Mouse (Mus musculus): ENCODE measurements around the gene Ctsc. TPM values are rescaled to one million over a fixed set of nuclear protein-coding genes. Genes with fewer than 3 reads are reported as not detected.
A peak's percentile ranks its signal among the peaks of the same experiment; 100 is the strongest.

The Ctsc gene
- polyA plus RNA-seq, 1 experiment from 2014 or later, result 49.3 TPM

GRCm38 (mm10) chr7:88269913-88270312 lies 8.0 kb upstream of the Ctsc start:
- no peak for TF ChIP-seq CTCF (IDR thresholded peaks at IDR 0.05; ENCODE audit: low read depth)
- Histone ChIP-seq H3K4me1 (replicated peaks; ENCODE audit: control insufficient read depth, insufficient read depth, low read length) (no peaks in the 10 kb centered on the region; the same call in 1 of the 2 replicates), H3K9ac (ENCODE audit: low read depth, low read length) (no peak overlapping the region), H3K4me3 (ENCODE audit: low read depth, low read length) (no peak overlapping the region), H3K27ac (ENCODE audit: low read depth, low read length) (no peak overlapping the region), H3K27me3 (replicated peaks; ENCODE audit: control insufficient read depth, insufficient read depth, low read length) (no peaks in the 10 kb centered on the region), H3K36me3 (ENCODE audit: control insufficient read depth, insufficient read depth) (no peaks in the 10 kb centered on the region), H3K4me2 (replicated peaks; ENCODE audit: low read depth) (no peak overlapping the region), H3K9me3 (ENCODE audit: control insufficient read depth) (no peaks in the 10 kb centered on the region)
- WGBS, result 85% methylated on average over 1 of the region's 1 CpGs
- no peak for ATAC-seq

- Histone ChIP-seq H3K4me3 (ENCODE audit: low read depth, low read length) (no peak overlapping the region), H3K4me2 (replicated peaks; ENCODE audit: low read depth) (no peak overlapping the region), H3K27me3 (replicated peaks; ENCODE audit: control insufficient read depth, insufficient read depth, low read length) (no peaks in the 10 kb centered on the region), H3K4me1 (replicated peaks; ENCODE audit: control insufficient read depth, insufficient read depth, low read length) (no peaks in the 10 kb centered on the region; the same call in 1 of the 2 replicates), H3K27ac (ENCODE audit: low read depth, low read length) (peak overlapping the region; percentile 21; the same call in 1 of the 2 replicates), H3K9me3 (ENCODE audit: control insufficient read depth) (no peaks in the 10 kb centered on the region), H3K9ac (ENCODE audit: low read depth, low read length) (no peak overlapping the region), H3K36me3 (ENCODE audit: control insufficient read depth, insufficient read depth) (no peaks in the 10 kb centered on the region)
- peak; percentile 96 for ATAC-seq
- WGBS, result 11% methylated on average over 2 of the region's 2 CpGs
- no peak for TF ChIP-seq CTCF (IDR thresholded peaks at IDR 0.05; ENCODE audit: low read depth)
Measured at GRCm38 (mm10) chr7:88271531-88271930, 6.4 kb upstream of the Ctsc start.

GRCm38 (mm10) chr7:88276914-88277765 lies 745 bp upstream of the Ctsc start:
- peak overlapping the region; percentile 84 for H3K4me2 ChIP-seq (replicated peaks; ENCODE audit: low read depth)
- 34% methylated on average over 7 of the region's 7 CpGs for WGBS
- no peak for ATAC-seq
- H3K9ac ChIP-seq (ENCODE audit: low read depth, low read length), result no peak overlapping the region
- H3K4me1 ChIP-seq (replicated peaks; ENCODE audit: control insufficient read depth, insufficient read depth, low read length), result peaks cover 5% of the 10 kb centered on the region
- peak overlapping the region; percentile 60; the same call in 1 of the 2 replicates for H3K27ac ChIP-seq (ENCODE audit: low read depth, low read length)
- no peak for TF ChIP-seq CTCF (IDR thresholded peaks at IDR 0.05; ENCODE audit: low read depth)
- H3K9me3 ChIP-seq (ENCODE audit: control insufficient read depth), result no peaks in the 10 kb centered on the region
- H3K27me3 ChIP-seq (replicated peaks; ENCODE audit: control insufficient read depth, insufficient read depth, low read length), result no peaks in the 10 kb centered on the region
- peak overlapping the region; percentile 57 for H3K4me3 ChIP-seq (ENCODE audit: low read depth, low read length)
- H3K36me3 ChIP-seq (ENCODE audit: control insufficient read depth, insufficient read depth), result no peaks in the 10 kb centered on the region

- Histone ChIP-seq H3K27ac (ENCODE audit: low read depth, low read length) (peak overlapping the region; percentile 60; the same call in 1 of the 2 replicates), H3K27me3 (replicated peaks; ENCODE audit: control insufficient read depth, insufficient read depth, low read length) (no peaks in the 10 kb centered on the region), H3K9me3 (ENCODE audit: control insufficient read depth) (no peaks in the 10 kb centered on the region), H3K9ac (ENCODE audit: low read depth, low read length) (no peak overlapping the region), H3K4me2 (replicated peaks; ENCODE audit: low read depth) (peak overlapping the region; percentile 84), H3K4me3 (ENCODE audit: low read depth, low read length) (peak overlapping the region; percentile 57), H3K36me3 (ENCODE audit: control insufficient read depth, insufficient read depth) (0 out of 2 replicates have a peak, but pooled peaks cover 7% of the 10 kb centered on the region), H3K4me1 (replicated peaks; ENCODE audit: control insufficient read depth, insufficient read depth, low read length) (peaks cover 5% of the 10 kb centered on the region)
- no peak for ATAC-seq
- WGBS, result 19% methylated on average over 8 of the region's 8 CpGs
- TF ChIP-seq CTCF (IDR thresholded peaks at IDR 0.05; ENCODE audit: low read depth), result no peak
Measured at GRCm38 (mm10) chr7:88278628-88279196, 827 bp downstream of the Ctsc start.

GRCm38 (mm10) chr7:88285276-88285675 lies 7.4 kb downstream of the Ctsc start:
- ATAC-seq, result no peak
- H3K4me1 ChIP-seq (replicated peaks; ENCODE audit: control insufficient read depth, insufficient read depth, low read length), result no peaks in the 10 kb centered on the region; the same call in 1 of the 2 replicates
- H3K9ac ChIP-seq (ENCODE audit: low read depth, low read length), result no peak overlapping the region
- H3K36me3 ChIP-seq (ENCODE audit: control insufficient read depth, insufficient read depth), result peaks cover 7% of the 10 kb centered on the region; the same call in 1 of the 2 replicates
- TF ChIP-seq CTCF (IDR thresholded peaks at IDR 0.05; ENCODE audit: low read depth), result no peak
- 84% methylated on average over 3 of the region's 3 CpGs for WGBS
- H3K9me3 ChIP-seq (ENCODE audit: control insufficient read depth), result no peaks in the 10 kb centered on the region
- H3K4me3 ChIP-seq (ENCODE audit: low read depth, low read length), result no peak overlapping the region
- H3K27ac ChIP-seq (ENCODE audit: low read depth, low read length), result no peak overlapping the region
- H3K4me2 ChIP-seq (replicated peaks; ENCODE audit: low read depth), result no peak overlapping the region
- no peaks in the 10 kb centered on the region for H3K27me3 ChIP-seq (replicated peaks; ENCODE audit: control insufficient read depth, insufficient read depth, low read length)

GRCm38 (mm10) chr7:88291036-88291435 lies 13.2 kb downstream of the Ctsc start:
- WGBS, result 59% methylated on average over 2 of the region's 2 CpGs
- no peak for ATAC-seq
- Histone ChIP-seq H3K9me3 (ENCODE audit: control insufficient read depth) (no peaks in the 10 kb centered on the region), H3K27ac (ENCODE audit: low read depth, low read length) (no peak overlapping the region), H3K27me3 (replicated peaks; ENCODE audit: control insufficient read depth, insufficient read depth, low read length) (no peaks in the 10 kb centered on the region), H3K4me1 (replicated peaks; ENCODE audit: control insufficient read depth, insufficient read depth, low read length) (no peaks in the 10 kb centered on the region; the same call in 1 of the 2 replicates), H3K4me3 (ENCODE audit: low read depth, low read length) (no peak overlapping the region), H3K4me2 (replicated peaks; ENCODE audit: low read depth) (no peak overlapping the region), H3K9ac (ENCODE audit: low read depth, low read length) (no peak overlapping the region), H3K36me3 (ENCODE audit: control insufficient read depth, insufficient read depth) (no peaks in the 10 kb centered on the region; the same call in 1 of the 2 replicates)
- no peak for TF ChIP-seq CTCF (IDR thresholded peaks at IDR 0.05; ENCODE audit: low read depth)

Measured in intestine, postnatal 0 days (tissue).